Mouse (Mus musculus) spleen, adult 2 months (tissue): ENCODE measurements around the gene Ppp4r2.

Source experiments
- CTCF ChIP-seq: fragments of 200-500 bp; IDR thresholded peaks from 2 replicates; pipeline ENCODE4 v1.5.1; 2011; ENCODE audit warnings: mild to moderate bottlenecking, inconsistent platforms; ENCODE audit not compliant: insufficient read depth, insufficient read length, insufficient replicate concordance; ENCODE audit errors: extremely low read depth
- POLR2A ChIP-seq: fragments of 200-500 bp; IDR thresholded peaks from 2 replicates; pipeline ENCODE4 v1.6.1; 2011; ENCODE audit warnings: low read depth, low read length, inconsistent platforms

GRCm38 (mm10) chr6:100879607-100880006, 46.2 kb downstream of the Ppp4r2 start:
- TF ChIP-seq CTCF = no peak
- no peak for TF ChIP-seq POLR2A
